13 mouse cellular contexts compared by ENCODE assay signal in the genomic region with DNA sequence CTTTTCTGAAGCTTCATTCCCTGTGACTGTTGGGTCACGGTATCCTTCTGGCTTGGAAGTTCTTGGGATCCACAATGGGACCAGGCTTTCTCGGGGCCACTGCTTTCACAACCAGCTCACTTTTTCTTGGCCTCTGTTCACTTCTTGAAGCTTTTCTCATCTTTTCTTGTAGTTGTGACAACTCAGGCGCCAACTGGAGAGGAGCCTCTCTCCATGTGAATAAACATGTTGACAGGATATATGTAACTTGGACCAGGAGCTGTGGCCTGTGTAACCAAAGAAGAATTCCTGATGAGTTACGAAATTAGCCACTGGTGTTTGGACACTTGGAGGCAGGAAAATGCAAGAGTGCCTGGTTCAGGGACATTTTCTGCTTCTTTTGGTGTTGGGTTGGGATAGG.
DNase-seq lines count a peak whose midpoint lies in the region; ATAC-seq lines count a peak whose summit lies in the region.
"Had no signal": no experiment of that assay in that cellular context is flagged by ENCODE, and none has a peak within 500 bp of the region (broad histone marks: within the 10 kb centered on the region; RNA-seq: fewer than 3 reads in every experiment).

No protein-coding gene starts in this region.

- WGBS in midbrain, embryonic 15.5 days: 91% methylated on average over 4 of the region's 4 CpGs

- H3K36me3 ChIP-seq in midbrain, embryonic 15.5 days (replicated peaks): no peaks in the 10 kb centered on the region
- H3K36me3 ChIP-seq: embryonic facial prominence, embryonic 13.5 days; forebrain, embryonic 12.5 days; liver, embryonic 13.5 days had no signal

- ATAC-seq in midbrain, embryonic 15.5 days (replicated peaks): no peak
- ATAC-seq: hindbrain, embryonic 16.5 days had no signal

- no peak overlapping the region for H3K27ac ChIP-seq in midbrain, embryonic 15.5 days
- H3K27ac ChIP-seq: embryonic facial prominence, embryonic 13.5 days; forebrain, embryonic 12.5 days; layer of hippocampus, adult 2 months; liver, embryonic 13.5 days had no signal

- intact Hi-C loops in gastrocnemius, postnatal 14 days (cut with DNase I; ENCODE audit: low total_unique reads): no loop called here

- DNase-seq in adrenal gland, postnatal 10 days: peak; percentile 4
- DNase-seq in adrenal gland, postnatal 25 days: no peak
- peak; percentile 3 for DNase-seq in kidney, adult 11 months
- no peak for DNase-seq in kidney, adult 9 months
- peak; percentile 11 for DNase-seq in 3134 (ENCODE audit: extremely low read depth, insufficient read length, low spot score)
- DNase-seq in gastrocnemius, postnatal 14 days: peak; percentile 32
- DNase-seq in spleen, postnatal 10 days (ENCODE audit: low spot score in 2 of 2): no peak
- DNase-seq: liver, embryonic 13.5 days had no signal

- no peak overlapping the region for H3K4me2 ChIP-seq in midbrain, embryonic 15.5 days
- H3K4me2 ChIP-seq: embryonic facial prominence, embryonic 13.5 days; forebrain, embryonic 12.5 days; liver, embryonic 13.5 days had no signal

- no peaks in the 10 kb centered on the region for H3K27me3 ChIP-seq in midbrain, embryonic 15.5 days (replicated peaks)
- H3K27me3 ChIP-seq: embryonic facial prominence, embryonic 13.5 days; forebrain, embryonic 12.5 days; liver, embryonic 13.5 days had no signal

- H3K4me3 ChIP-seq in midbrain, embryonic 15.5 days: no peak overlapping the region
- H3K4me3 ChIP-seq: embryonic facial prominence, embryonic 13.5 days; forebrain, embryonic 12.5 days; layer of hippocampus, adult 2 months; liver, embryonic 13.5 days had no signal

- no peak overlapping the region for H3K9ac ChIP-seq in midbrain, embryonic 15.5 days
- H3K9ac ChIP-seq: embryonic facial prominence, embryonic 13.5 days; forebrain, embryonic 12.5 days; liver, embryonic 13.5 days had no signal

- H3K9me3 ChIP-seq in midbrain, embryonic 15.5 days: no peaks in the 10 kb centered on the region
- H3K9me3 ChIP-seq: embryonic facial prominence, embryonic 13.5 days; forebrain, embryonic 12.5 days; liver, embryonic 13.5 days had no signal

- no peaks in the 10 kb centered on the region for H3K4me1 ChIP-seq in midbrain, embryonic 15.5 days
- H3K4me1 ChIP-seq: embryonic facial prominence, embryonic 13.5 days; forebrain, embryonic 12.5 days; liver, embryonic 13.5 days had no signal

Comparison
In these comparisons a context has a peak if more than half of its experiments do, and no peak if none do; other contexts are left out.
1. DNase-seq: peak in adrenal gland, postnatal 10 days (single experiment), kidney, adult 11 months (single experiment), 3134 (single experiment) and gastrocnemius, postnatal 14 days (single experiment); none in adrenal gland, postnatal 25 days (single experiment), kidney, adult 9 months (single experiment) and spleen, postnatal 10 days (0 of 2).